Mouse (Mus musculus) cerebellum, adult 9-10 months (tissue): ENCODE measurements around the gene Gatad2a.
A peak's percentile ranks its signal among the peaks of the same experiment; 100 is the strongest.

Experiments
- DNase-seq: peaks from one replicate; pipeline ENCODE4 v3.0.0; 2022

The Gatad2a gene

DNA sequence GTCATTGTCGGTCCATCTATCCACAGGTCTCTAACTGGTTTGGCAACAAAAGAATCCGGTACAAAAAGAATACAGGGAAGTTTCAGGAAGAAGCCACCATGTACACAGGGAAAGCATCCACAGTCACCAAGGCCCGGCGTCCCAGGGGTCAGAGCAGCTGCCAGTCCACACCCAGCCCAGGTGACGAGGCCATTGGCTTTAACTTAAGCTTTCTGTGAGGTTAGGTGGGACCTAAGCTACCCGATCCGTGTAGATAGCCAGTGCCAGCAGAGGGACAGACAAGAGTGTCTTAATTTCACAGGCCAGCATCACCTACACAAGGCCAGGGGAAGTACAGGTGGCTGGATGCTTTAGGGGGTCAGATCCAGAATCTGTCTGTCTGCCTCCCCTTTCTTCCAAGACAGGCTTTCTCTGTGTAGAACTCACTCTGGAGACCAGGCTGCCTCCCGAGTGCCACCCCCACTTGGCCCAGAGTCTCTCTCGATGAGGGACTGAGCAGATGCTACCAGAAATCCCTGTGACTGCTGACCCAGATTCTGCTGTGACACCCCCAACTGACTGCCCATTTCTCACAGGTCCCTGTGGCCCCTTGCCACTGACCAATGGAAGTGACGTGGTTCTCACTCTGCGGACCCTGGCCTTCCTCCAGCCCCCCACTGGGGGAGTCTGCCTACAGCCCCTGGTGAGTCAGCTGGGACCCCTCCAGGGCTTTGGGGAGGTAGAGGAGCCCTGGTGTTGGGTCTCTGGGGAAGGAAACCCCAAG is 126.0 kb downstream of the Gatad2a start:
- DNase-seq: peak; percentile 74

- DNase-seq: no peak
These were observed 128.4 kb downstream of the Gatad2a start for GRCm38 (mm10) chr8:69867696-69868326.

- no peak for DNase-seq
These were observed 132.0 kb downstream of the Gatad2a start for GRCm38 (mm10) chr8:69864180-69864579.

- DNase-seq: no peak
These were observed 132.7 kb downstream of the Gatad2a start for GRCm38 (mm10) chr8:69863387-69864020.

DNA sequence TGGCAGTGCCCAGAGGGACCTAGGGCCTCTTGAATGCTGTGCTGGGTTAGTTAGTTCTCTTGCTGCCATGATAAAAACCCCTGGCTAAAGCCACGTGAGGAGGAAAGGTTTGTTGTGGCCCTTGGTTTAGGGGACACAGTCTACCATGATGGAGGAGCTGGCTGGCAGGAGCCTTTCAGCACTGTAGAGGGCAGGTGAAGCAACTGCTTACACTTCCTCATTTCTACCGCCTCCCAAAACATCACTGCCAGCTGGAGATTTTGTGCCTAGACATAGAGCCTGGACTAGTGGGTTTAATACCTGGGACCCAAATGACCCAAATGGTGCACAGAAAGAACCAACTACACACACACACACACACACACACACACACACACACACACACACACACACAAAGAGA is 134.9 kb downstream of the Gatad2a start:
- DNase-seq: no peak

- DNase-seq: no peak
These were observed 135.4 kb downstream of the Gatad2a start for GRCm38 (mm10) chr8:69860807-69861206.
